Mouse (Mus musculus): ENCODE results near the gene 2900011O08Rik. TPM values are rescaled to one million over a fixed set of nuclear protein-coding genes. Genes with fewer than 3 reads are reported as not detected.

Gene 2900011O08Rik
- polyA plus RNA-seq, 1 experiment from 2014 or later: 142 TPM

DNA sequence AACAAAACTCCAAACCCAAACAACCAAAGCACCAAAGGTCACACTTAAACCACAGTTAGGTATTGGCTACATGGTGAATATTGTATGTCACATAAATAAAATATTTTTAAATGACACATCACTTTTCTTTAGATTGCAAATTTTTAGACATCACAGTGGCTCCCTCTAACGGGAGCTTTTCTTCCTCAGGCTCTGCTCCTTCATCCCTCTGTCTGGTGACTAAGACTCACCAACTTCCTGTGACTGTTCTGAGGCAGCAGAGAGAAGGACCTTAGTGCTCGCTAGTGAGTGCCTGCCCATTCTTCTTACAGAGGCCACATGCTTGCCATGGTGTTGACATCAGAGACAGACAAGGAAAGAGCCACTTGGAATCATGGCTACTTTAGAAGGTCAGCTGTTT, 125.7 kb downstream of the 2900011O08Rik start:
- peaks cover 73% of the 10 kb centered on the region for H3K36me3 ChIP-seq (ENCODE audit: control insufficient read depth, insufficient read depth, low read length)
- no peak for ATAC-seq

DNA sequence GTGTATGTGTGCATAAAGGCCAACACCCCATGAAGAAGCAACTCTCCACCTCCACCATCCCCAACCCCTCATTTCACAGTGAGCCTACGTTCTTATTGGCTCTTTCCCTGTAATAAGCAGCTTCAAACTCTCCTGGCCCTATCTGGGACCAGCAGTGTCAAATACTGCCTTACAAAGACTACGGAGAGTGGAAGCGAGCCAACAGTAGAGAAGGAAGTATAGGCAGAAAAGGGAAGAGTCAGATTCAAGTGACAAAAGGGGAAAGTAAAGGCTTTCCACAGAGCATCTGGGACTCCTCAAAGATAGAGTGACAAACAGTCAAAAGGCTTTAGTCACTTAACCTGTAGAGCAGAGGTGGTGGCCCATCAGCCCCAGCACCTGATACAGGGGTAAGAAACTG, 126.3 kb downstream of the 2900011O08Rik start:
- Histone ChIP-seq H3K27ac (ENCODE audit: low read depth, low read length) (no peak overlapping the region), H3K9ac (ENCODE audit: low read length) (no peak overlapping the region), H3K36me3 (ENCODE audit: control insufficient read depth, insufficient read depth, low read length) (peaks cover 78% of the 10 kb centered on the region), H3K4me3 (ENCODE audit: low read depth, low read length) (no peak overlapping the region), H3K4me2 (ENCODE audit: low read length) (no peak overlapping the region), H3K4me1 (ENCODE audit: control insufficient read depth, insufficient read depth, low read length) (no peaks in the 10 kb centered on the region), H3K27me3 (replicated peaks; ENCODE audit: control insufficient read depth, insufficient read depth, low read length) (no peaks in the 10 kb centered on the region), H3K9me3 (replicated peaks; ENCODE audit: control insufficient read depth, low read length) (no peaks in the 10 kb centered on the region)
- ATAC-seq (no peak), DNase-seq (ENCODE audit: low spot score) (no peak)
- 93% methylated on average over 3 of the region's 3 CpGs for WGBS

More for the DNA sequence above, 125.7 kb downstream of the 2900011O08Rik start:
- H3K4me1 ChIP-seq (ENCODE audit: control insufficient read depth, insufficient read depth, low read length): no peaks in the 10 kb centered on the region
- no peak for DNase-seq (ENCODE audit: low spot score)
- no peaks in the 10 kb centered on the region for H3K27me3 ChIP-seq (replicated peaks; ENCODE audit: control insufficient read depth, insufficient read depth, low read length)
- no peak overlapping the region for H3K4me2 ChIP-seq (ENCODE audit: low read length)
- no peaks in the 10 kb centered on the region for H3K9me3 ChIP-seq (replicated peaks; ENCODE audit: control insufficient read depth, low read length)
- WGBS: 80% methylated on average over 2 of the region's 2 CpGs
- H3K4me3 ChIP-seq (ENCODE audit: low read depth, low read length): no peak overlapping the region
- no peak overlapping the region for H3K27ac ChIP-seq (ENCODE audit: low read depth, low read length)
- H3K9ac ChIP-seq (ENCODE audit: low read length): no peak overlapping the region

DNA sequence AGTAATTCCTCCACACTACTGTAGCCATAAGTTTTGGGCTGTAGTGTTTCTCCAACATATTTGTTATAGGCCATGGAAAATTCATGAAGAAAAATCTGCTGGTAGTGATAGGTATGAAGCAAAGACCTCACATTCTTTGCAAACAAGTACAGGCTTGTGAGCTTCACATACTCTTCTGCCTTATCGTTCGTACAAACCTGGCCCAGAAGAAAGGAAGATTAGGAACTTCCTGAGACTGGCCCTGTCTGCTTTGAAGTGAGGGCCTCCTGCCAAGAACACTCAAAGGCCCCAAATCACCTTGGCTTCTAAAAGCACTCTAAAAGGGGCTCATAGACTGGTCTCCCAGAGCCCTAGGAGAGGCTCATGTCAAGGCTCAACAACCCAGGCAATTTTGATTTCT, 130.9 kb downstream of the 2900011O08Rik start:
- no peak for DNase-seq (ENCODE audit: low spot score)
- no peak overlapping the region for H3K9ac ChIP-seq (ENCODE audit: low read length)

DNA sequence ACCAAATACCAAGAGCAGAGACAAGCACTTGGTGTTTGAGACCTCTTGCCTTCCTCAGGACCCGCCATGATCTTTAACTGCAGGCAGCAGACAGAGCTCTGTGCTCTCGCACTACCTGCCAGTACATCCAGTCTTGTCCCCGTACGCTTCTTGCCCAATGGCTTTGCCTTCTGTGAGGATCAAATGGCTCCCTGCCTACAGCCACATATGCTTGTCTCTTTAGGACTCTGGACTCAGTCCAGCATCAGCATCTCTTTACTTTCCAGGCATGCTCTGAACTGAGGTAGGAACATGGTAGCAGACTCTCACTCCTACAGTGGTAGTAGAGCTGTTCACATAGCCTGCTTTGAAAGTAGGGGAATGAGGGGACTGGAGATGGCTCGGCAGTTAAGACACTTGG, 134.5 kb downstream of the 2900011O08Rik start:
- Histone ChIP-seq H3K27me3 (replicated peaks; ENCODE audit: control insufficient read depth, insufficient read depth, low read length) (no peaks in the 10 kb centered on the region), H3K4me3 (ENCODE audit: low read depth, low read length) (no peak overlapping the region), H3K4me1 (ENCODE audit: control insufficient read depth, insufficient read depth, low read length) (no peaks in the 10 kb centered on the region), H3K36me3 (ENCODE audit: control insufficient read depth, insufficient read depth, low read length) (peaks cover 80% of the 10 kb centered on the region), H3K4me2 (ENCODE audit: low read length) (no peak overlapping the region), H3K9ac (ENCODE audit: low read length) (no peak overlapping the region), H3K9me3 (replicated peaks; ENCODE audit: control insufficient read depth, low read length) (no peaks in the 10 kb centered on the region), H3K27ac (ENCODE audit: low read depth, low read length) (no peak overlapping the region)
- 95% methylated on average over 5 of the region's 5 CpGs for WGBS
- ATAC-seq (no peak), DNase-seq (ENCODE audit: low spot score) (no peak)

More for the DNA sequence above, 130.9 kb downstream of the 2900011O08Rik start:
- Histone ChIP-seq H3K27me3 (replicated peaks; ENCODE audit: control insufficient read depth, insufficient read depth, low read length) (no peaks in the 10 kb centered on the region), H3K4me3 (ENCODE audit: low read depth, low read length) (no peak overlapping the region), H3K9me3 (replicated peaks; ENCODE audit: control insufficient read depth, low read length) (no peaks in the 10 kb centered on the region), H3K4me2 (ENCODE audit: low read length) (no peak overlapping the region), H3K27ac (ENCODE audit: low read depth, low read length) (no peak overlapping the region), H3K4me1 (ENCODE audit: control insufficient read depth, insufficient read depth, low read length) (no peaks in the 10 kb centered on the region), H3K36me3 (ENCODE audit: control insufficient read depth, insufficient read depth, low read length) (peaks cover 70% of the 10 kb centered on the region)
- 92% methylated on average over 2 of the region's 2 CpGs for WGBS
- ATAC-seq: no peak

DNA sequence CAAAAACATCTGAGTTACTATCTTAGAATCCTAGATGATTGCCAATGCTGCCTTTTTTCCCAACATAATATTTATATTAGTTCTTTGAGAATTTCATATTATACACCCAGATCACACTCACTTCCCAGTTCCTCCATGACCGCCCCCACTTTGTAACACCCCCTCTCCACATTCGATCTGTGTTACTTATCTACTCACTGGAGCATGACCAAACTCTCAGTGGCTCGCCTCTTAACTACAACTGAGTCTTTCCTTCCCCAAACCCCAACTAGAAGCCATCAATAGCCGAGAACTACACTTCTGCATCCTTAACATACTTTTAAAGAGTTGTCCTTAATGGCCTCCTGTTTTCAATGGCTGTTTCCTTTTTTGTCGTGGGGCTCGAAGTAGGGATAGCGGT, 135.2 kb downstream of the 2900011O08Rik start:
- Histone ChIP-seq H3K36me3 (ENCODE audit: control insufficient read depth, insufficient read depth, low read length) (peaks cover 83% of the 10 kb centered on the region), H3K27me3 (replicated peaks; ENCODE audit: control insufficient read depth, insufficient read depth, low read length) (no peaks in the 10 kb centered on the region), H3K9me3 (replicated peaks; ENCODE audit: control insufficient read depth, low read length) (no peaks in the 10 kb centered on the region), H3K4me3 (ENCODE audit: low read depth, low read length) (no peak overlapping the region), H3K9ac (ENCODE audit: low read length) (no peak overlapping the region), H3K4me2 (ENCODE audit: low read length) (no peak overlapping the region), H3K4me1 (ENCODE audit: control insufficient read depth, insufficient read depth, low read length) (no peaks in the 10 kb centered on the region), H3K27ac (ENCODE audit: low read depth, low read length) (no peak overlapping the region)
- ATAC-seq (no peak), DNase-seq (ENCODE audit: low spot score) (no peak)
- 93% methylated on average over 7 of the region's 7 CpGs for WGBS

DNA sequence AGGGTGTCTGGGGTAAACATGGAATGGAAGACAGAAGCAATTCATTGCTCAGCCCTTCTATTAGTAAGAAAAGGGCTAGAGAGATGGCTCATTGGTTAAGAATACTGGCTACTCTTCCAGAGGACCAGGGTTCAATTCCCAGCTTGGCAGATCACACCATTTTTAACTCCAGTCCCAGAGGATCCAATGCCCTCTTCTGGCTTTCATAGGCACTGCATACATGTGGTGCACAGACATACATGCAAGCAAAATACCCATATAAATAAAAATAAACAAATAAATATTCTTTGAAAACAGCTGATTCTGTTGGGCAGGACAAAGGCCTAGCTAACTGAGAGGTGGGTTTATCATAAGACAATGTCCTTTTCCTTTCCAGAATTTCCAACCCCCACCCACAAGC, 136.2 kb downstream of the 2900011O08Rik start:
- DNase-seq (ENCODE audit: low spot score) (no peak), ATAC-seq (no peak)
- H3K36me3 ChIP-seq (ENCODE audit: control insufficient read depth, insufficient read depth, low read length): peaks cover 84% of the 10 kb centered on the region
- H3K27ac ChIP-seq (ENCODE audit: low read depth, low read length): no peak overlapping the region
- H3K4me1 ChIP-seq (ENCODE audit: control insufficient read depth, insufficient read depth, low read length): no peaks in the 10 kb centered on the region
- no peaks in the 10 kb centered on the region for H3K9me3 ChIP-seq (replicated peaks; ENCODE audit: control insufficient read depth, low read length)
- H3K4me2 ChIP-seq (ENCODE audit: low read length): no peak overlapping the region
- no peak overlapping the region for H3K4me3 ChIP-seq (ENCODE audit: low read depth, low read length)
- H3K9ac ChIP-seq (ENCODE audit: low read length): no peak overlapping the region
- no peaks in the 10 kb centered on the region for H3K27me3 ChIP-seq (replicated peaks; ENCODE audit: control insufficient read depth, insufficient read depth, low read length)

DNA sequence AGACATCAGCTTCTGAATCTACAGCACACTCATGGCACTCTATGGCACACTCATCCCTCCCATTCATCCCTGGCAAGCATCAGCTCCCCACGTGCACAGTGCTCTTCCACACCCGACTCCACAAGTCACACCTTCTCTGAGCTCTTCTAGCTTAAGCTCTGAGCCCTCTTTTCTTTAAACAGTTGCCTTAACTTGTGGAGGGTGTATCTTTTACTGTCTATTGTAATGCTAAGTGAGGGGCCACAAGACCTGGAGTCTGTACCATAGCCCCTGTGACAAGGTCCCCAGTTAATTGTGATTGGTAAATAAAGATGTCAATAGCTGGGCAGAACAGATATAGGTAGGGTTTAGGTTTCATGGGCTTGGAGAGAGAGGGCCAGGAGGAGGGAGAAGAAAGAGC, 137.5 kb downstream of the 2900011O08Rik start:
- Histone ChIP-seq H3K36me3 (ENCODE audit: control insufficient read depth, insufficient read depth, low read length) (peaks cover 93% of the 10 kb centered on the region), H3K9me3 (replicated peaks; ENCODE audit: control insufficient read depth, low read length) (no peaks in the 10 kb centered on the region), H3K9ac (ENCODE audit: low read length) (no peak overlapping the region), H3K4me1 (ENCODE audit: control insufficient read depth, insufficient read depth, low read length) (no peaks in the 10 kb centered on the region), H3K4me3 (ENCODE audit: low read depth, low read length) (no peak overlapping the region), H3K27ac (ENCODE audit: low read depth, low read length) (no peak overlapping the region), H3K4me2 (ENCODE audit: low read length) (no peak overlapping the region), H3K27me3 (replicated peaks; ENCODE audit: control insufficient read depth, insufficient read depth, low read length) (no peaks in the 10 kb centered on the region)
- 89% methylated on average over 2 of the region's 2 CpGs for WGBS
- no peak for DNase-seq (ENCODE audit: low spot score)
- ATAC-seq: no peak

DNA sequence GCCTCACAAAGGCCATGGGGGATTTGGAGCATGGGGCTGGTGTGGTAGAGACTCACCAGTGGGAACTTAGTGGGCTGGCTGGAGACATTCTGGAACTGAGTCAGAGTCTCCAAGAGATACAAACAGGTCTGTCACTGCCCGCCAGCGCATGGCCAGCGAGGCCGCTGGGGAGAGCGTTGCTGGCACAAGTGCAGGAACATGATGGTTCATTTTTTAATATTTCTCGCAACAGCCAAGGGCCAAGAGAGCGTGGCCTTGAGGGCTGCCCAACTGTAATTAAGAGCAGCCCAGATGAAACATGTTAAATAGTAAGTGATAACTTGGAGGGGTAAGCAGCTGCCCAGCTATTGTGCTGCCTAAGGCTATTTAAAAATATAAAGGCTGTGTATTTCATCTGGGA, 138.3 kb downstream of the 2900011O08Rik start:
- Histone ChIP-seq H3K36me3 (ENCODE audit: control insufficient read depth, insufficient read depth, low read length) (peaks cover 98% of the 10 kb centered on the region), H3K4me3 (ENCODE audit: low read depth, low read length) (no peak overlapping the region), H3K9ac (ENCODE audit: low read length) (no peak overlapping the region), H3K9me3 (replicated peaks; ENCODE audit: control insufficient read depth, low read length) (no peaks in the 10 kb centered on the region), H3K4me1 (ENCODE audit: control insufficient read depth, insufficient read depth, low read length) (no peaks in the 10 kb centered on the region), H3K27me3 (replicated peaks; ENCODE audit: control insufficient read depth, insufficient read depth, low read length) (no peaks in the 10 kb centered on the region), H3K27ac (ENCODE audit: low read depth, low read length) (no peak overlapping the region), H3K4me2 (ENCODE audit: low read length) (no peak overlapping the region)
- DNase-seq (ENCODE audit: low spot score): no peak
- whole genome bisulfite sequencing: 96% methylated on average over 7 of the region's 7 CpGs
- no peak for ATAC-seq

DNA sequence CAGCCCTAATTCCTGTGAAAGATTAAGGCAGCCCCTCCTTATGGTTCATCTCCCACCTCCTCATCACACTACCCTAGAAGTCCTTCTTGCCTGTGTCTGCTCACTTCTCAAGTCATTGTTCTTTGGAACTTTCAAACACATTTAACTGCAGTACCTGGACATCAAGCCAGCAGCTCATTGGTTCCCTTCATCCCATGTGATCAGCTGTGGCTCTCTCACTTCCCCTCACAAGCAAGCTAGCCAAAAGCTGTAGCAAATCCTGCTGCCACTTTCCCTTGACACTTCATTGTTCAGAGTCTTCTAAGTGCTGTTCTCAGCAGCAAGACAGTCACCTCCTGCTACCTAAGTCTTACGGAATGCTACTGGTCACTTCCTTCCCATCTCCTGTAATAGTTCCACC, 138.8 kb downstream of the 2900011O08Rik start:
- ATAC-seq: no peak
- H3K4me3 ChIP-seq (ENCODE audit: low read depth, low read length): no peak overlapping the region
- WGBS: 96% methylated on average over 1 of the region's 1 CpGs

More for the DNA sequence above, 138.8 kb downstream of the 2900011O08Rik start:
- Histone ChIP-seq H3K4me1 (ENCODE audit: control insufficient read depth, insufficient read depth, low read length) (no peaks in the 10 kb centered on the region), H3K27ac (ENCODE audit: low read depth, low read length) (no peak overlapping the region), H3K36me3 (ENCODE audit: control insufficient read depth, insufficient read depth, low read length) (peaks cover 100% of the 10 kb centered on the region), H3K4me2 (ENCODE audit: low read length) (no peak overlapping the region), H3K27me3 (replicated peaks; ENCODE audit: control insufficient read depth, insufficient read depth, low read length) (no peaks in the 10 kb centered on the region), H3K9me3 (replicated peaks; ENCODE audit: control insufficient read depth, low read length) (no peaks in the 10 kb centered on the region), H3K9ac (ENCODE audit: low read length) (no peak overlapping the region)
- DNase-seq (ENCODE audit: low spot score): no peak
